Mouse (Mus musculus): ENCODE results near the gene Spice1. TPM values are rescaled to one million over a fixed set of nuclear protein-coding genes. Genes with fewer than 3 reads are reported as not detected.

Spice1 gene
- total RNA-seq, 2 experiments from 2014 or later = 18.2 to 18.4 TPM

DNA sequence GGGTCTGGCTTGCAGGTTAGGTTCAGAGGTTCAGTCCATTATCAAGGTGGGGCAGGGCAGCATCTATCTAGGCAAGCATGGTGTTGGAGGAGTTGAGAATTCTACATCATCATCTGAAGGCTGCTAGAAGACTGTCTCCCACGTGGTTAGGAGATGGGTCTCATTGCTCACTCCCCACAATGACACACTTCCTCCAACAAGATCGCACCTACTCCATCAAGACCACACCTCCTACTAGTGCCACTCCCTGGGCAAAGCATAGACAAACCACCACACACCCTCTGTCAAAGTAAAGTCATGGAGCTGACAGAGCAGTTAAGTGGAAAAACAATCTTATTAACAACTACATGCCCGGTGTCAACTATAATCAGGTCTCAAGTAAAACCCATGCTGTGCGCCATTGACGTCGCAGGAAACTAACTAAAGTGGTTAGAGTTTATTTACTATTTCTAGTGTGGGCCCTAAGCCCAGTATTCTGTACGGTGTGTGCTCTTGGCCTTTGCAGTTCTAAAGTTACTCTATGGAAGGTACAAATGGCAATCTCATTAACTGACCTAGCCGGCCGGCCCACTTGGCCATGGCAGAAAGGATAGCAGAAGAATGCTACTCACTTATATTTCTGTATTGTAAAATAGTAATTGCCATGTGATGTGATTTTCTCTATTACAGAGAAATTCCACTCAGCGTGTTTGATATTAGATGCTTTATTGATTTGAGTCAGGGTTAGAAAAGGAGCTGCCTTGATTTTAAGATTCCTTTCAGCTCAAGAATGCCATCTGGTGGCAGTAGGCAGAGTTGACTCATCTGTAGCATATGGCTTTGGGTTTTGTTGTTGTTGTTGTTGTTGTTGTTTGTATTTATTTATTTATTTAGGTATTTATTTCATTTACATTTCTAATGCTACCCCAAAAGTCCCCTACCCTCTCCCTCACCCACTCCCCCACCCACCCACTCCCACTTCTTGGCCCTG, 15.3 kb downstream of the Spice1 start:
- peak; percentile 31 to 41 for DNase-seq (ENCODE audit: low spot score in 2 of 2)
- intact Hi-C loops (cut with DNase I) = loop anchor here (1.0 to 5.0 kb wide), 2 partner anchors 119 to 190 kb away; partner anchors contain the start of gene Usf3

GRCm38 (mm10) chr16:44365522-44365921, 18.6 kb downstream of the Spice1 start:
- intact Hi-C loops (cut with DNase I) = no loop called here
- DNase-seq (ENCODE audit: low spot score in 2 of 2) = no peak

DNA sequence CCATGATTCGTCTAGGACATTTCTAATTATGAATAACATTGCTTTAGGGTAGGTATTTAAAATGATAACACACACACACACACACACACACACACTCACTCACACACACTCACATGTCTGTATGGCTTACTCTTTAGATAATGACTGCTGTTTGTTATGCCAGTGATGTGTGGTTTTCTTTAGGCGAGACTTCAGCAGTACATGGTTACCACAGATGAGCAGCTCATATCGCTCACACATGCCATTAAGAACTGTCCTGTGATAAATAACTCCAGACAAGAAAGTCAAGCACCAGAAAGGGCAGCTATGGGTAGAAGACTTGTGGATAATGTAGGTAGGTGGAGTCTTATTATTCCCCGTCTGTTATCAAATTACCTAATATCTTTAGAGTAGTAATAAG, 28.5 kb downstream of the Spice1 start:
- no peak for DNase-seq (ENCODE audit: low spot score in 2 of 2)

DNA sequence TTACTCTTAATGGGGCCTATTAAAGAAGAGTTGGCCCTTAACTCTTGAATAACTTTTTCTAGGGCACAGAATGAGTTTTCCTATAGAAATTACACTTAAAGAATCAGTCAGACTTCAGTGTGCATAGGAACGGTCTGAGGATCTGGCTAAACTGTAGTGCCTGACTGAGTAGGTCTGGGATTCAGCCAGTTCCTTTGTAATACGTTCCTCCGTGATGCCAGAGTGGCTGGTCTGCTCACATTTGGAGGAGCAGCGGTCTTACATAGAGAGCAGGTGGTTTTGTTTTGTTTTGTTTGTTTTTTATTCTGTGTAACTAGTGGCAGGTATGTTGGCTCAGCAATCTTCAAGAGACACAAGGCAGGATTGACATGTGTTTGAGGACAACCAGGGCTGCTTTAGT, 33.1 kb downstream of the Spice1 start:
- intact Hi-C loops (cut with DNase I) = no loop called here
- no peak for DNase-seq (ENCODE audit: low spot score in 2 of 2)

More for the DNA sequence above, 28.5 kb downstream of the Spice1 start:
- intact Hi-C loops (cut with DNase I) = no loop called here

DNA sequence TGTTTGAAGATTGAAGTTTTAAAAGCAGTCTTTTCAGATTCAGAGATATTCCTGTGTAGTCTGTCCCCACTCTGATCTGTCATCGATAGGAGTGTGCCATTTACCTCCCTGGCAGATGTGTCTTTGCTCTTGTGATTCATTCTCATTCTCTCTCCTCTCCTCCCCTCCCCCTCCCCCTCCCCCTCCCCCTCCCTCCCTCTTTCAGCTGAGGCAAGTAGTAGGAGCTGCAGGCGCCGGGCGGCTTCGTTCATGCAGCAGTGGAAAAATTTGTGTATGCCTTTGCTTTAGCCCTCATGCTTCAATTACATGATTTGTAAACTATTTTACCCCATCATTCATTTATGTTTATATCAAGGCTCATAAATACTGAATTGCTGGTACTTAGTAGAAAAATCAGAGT, 34.7 kb downstream of the Spice1 start:
- DNase-seq (ENCODE audit: low spot score in 2 of 2) = no peak
- intact Hi-C loops (cut with DNase I) = no loop called here

- peak in 1 of 2 experiments; percentile 29 for DNase-seq (ENCODE audit: low spot score in 2 of 2)
- intact Hi-C loops (cut with DNase I) = no loop called here
Observed at GRCm38 (mm10) chr16:44383549-44383948, 36.6 kb downstream of the Spice1 start.

DNA sequence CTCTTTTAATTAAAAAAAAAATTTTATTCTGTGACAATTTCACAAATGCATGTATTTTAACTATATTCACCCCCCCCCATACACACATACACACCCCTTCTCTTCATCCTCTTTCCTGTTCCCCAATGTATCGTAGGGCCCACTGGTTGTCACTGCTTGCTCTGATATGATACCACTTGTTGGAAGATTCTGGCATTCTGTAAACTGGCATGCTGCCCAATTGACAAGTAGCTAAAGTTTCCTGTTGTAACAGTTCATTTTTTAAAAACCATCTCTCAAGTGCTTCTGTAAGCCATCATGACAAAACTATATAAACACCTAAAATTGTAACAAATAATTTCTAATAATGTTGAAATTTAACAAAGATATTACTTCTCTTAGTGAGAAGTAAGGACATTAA, 37.3 kb downstream of the Spice1 start:
- intact Hi-C loops (cut with DNase I) = no loop called here
- DNase-seq (ENCODE audit: low spot score in 2 of 2) = no peak

DNA sequence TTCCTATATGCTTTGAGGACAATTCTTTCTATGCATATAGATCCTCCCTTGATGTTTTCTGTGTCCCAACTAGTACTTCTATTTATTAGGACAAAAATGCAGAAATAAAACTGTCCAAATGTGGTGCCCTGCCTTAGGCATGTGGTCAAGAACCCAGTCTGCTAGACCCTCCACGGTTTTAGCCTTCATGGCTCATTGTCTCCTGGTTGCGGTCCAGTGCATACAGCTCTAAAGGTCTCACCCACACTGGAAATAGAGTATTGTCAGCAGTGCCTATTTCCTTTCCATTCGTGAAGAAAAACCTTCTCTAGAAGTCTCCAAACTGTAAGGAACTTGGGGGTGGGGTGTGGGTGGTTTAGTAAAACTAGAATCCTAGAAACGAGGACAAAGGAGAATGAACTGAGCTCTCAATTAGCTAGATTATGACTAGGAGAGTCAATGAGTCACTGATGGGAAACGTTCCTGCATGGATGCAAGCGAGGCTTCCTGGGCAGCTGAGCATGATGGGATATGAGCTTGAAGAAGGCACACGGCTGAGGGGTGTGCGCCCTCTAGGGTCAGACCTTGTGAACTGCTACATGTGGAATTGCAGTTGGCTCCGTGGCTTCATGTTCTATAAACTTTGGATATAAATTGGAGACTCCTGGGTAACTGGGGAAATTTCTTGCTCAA, 45.1 kb downstream of the Spice1 start:
- DNase-seq (ENCODE audit: low spot score in 2 of 2) = peak; percentile 57 to 89

GRCm38 (mm10) chr16:44394577-44395243, 47.8 kb downstream of the Spice1 start, which contains the start of gene Cfap44:
Cfap44 (plus strand) TSS chr16:44394796.
- intact Hi-C loops (cut with DNase I) = no loop called here
- peak; percentile 88 to 93 for DNase-seq (ENCODE audit: low spot score in 2 of 2)

More for the DNA sequence above, 45.1 kb downstream of the Spice1 start:
- intact Hi-C loops (cut with DNase I) = no loop called here

- intact Hi-C loops (cut with DNase I) = no loop called here
- no peak for DNase-seq (ENCODE audit: low spot score in 2 of 2)
Observed at GRCm38 (mm10) chr16:44404933-44405332, 58.0 kb downstream of the Spice1 start.

GRCm38 (mm10) chr16:44407211-44407610, 60.3 kb downstream of the Spice1 start:
- no peak for DNase-seq (ENCODE audit: low spot score in 2 of 2)

DNA sequence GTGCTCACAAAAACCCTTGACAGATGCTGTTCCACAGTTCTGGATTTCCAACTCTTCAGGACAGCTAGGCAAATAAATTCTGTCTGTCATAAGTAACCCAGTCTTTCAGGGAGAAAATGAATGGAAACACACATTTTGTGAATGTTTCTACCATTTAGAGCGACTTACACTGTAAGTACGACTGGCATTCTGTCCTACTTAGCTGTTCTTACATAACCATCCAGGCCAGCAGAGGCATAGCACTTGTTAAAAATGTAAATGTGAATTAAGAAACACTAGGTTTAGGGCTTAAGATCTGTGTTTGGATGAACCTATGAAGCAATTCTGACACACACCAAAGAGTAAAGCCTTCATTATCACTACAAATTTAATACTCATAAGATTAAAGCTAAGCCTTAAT, 61.4 kb downstream of the Spice1 start:
- intact Hi-C loops (cut with DNase I) = no loop called here
- DNase-seq (ENCODE audit: low spot score in 2 of 2) = peak in 1 of 2 experiments; percentile 52

More at GRCm38 (mm10) chr16:44407211-44407610, 60.3 kb downstream of the Spice1 start:
- intact Hi-C loops (cut with DNase I) = no loop called here

GRCm38 (mm10) chr16:44410176-44410575, 63.3 kb downstream of the Spice1 start:
- intact Hi-C loops (cut with DNase I) = no loop called here
- DNase-seq (ENCODE audit: low spot score in 2 of 2) = no peak

DNA sequence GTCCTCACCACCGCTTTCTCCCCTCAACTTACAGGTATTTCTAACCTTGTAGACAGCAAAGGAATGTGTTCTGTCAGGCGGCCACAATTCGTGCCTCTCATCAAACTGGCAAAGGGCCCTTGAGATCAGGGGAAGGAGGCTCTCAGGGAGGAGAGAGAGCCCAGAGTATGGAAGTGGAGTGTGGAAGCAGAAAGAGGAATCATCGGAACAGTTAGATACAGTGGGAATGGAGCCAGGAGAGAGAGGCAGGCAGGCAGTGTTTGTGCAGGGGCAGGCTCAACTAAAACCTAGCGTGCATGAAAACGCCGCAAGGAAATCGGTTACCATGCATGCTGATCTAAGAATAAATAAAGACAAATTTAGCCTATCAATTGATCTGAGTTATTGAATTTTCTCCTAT, 70.7 kb downstream of the Spice1 start:
- intact Hi-C loops (cut with DNase I) = no loop called here
- DNase-seq (ENCODE audit: low spot score in 2 of 2) = peak; percentile 13 to 26

DNA sequence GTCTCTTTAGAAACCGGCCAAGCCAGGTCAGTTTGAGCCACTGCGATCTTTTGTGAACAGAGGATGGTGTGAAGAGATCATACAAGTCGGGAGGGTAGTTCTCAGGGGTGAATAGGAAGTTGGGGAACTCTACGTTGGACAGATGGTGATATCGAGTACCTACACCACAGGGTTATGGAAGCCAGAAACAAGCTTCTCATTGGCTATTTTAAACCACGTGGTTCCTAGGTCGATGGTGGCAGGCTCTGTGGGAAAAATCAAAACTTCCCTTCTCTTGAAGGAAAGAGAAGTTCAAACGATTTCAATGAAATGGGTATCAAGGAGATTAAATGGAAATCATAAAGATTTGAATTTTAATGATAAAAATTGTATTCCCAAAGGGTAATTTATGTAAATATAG, 74.8 kb downstream of the Spice1 start:
- intact Hi-C loops (cut with DNase I) = loop anchor here (10.0 kb wide), 1 partner anchor 293 kb away; no protein-coding TSS in a partner anchor
- DNase-seq (ENCODE audit: low spot score in 2 of 2) = no peak

DNA sequence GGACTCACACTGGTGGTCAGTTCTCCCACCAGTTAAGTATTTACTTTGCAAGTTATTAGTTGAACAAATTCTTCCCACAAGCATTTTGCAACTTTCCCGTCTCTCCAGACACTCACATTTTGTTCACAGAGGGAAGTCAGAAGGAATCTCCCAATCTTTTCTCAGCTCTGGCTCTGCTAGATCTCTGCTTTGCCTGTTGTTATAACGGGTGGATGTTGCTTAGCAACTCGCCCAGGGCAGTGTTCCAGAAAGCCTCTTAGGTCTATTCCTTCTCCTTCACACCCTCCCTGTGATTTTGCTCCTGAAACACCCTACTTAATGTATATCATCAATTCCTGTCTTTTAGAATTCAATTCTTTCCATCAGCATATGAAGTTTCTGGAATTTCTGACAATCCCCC, 76.6 kb downstream of the Spice1 start:
- intact Hi-C loops (cut with DNase I) = loop anchor here (10.0 kb wide), 1 partner anchor 291 kb away; no protein-coding TSS in a partner anchor
- peak; percentile 68 to 91 for DNase-seq (ENCODE audit: low spot score in 2 of 2)

DNA sequence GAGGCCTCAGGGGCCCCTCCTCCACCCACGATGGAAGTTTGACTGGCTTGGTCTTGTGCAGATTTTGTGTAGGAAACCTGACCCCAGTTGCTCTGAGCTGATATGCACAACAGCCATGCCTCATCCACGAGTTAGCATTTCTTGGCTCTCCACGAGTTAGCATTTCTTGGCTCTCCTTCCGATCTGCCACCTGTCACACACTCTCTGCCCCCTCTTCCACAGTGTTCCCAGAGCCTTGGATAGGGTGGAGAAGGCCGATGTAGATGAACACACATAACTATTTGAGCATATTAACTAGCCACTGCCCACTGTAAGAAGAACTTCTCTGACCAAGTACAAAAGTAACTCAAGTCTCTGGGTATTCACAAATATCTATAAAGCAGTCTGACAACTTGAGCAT, 81.5 kb downstream of the Spice1 start:
- DNase-seq (ENCODE audit: low spot score in 2 of 2) = no peak
- intact Hi-C loops (cut with DNase I) = loop anchor here (10.0 kb wide), 1 partner anchor 286 kb away; no protein-coding TSS in a partner anchor

GRCm38 (mm10) chr16:44430021-44430420, 83.1 kb downstream of the Spice1 start:
- intact Hi-C loops (cut with DNase I) = no loop called here
- DNase-seq (ENCODE audit: low spot score in 2 of 2) = no peak

DNA sequence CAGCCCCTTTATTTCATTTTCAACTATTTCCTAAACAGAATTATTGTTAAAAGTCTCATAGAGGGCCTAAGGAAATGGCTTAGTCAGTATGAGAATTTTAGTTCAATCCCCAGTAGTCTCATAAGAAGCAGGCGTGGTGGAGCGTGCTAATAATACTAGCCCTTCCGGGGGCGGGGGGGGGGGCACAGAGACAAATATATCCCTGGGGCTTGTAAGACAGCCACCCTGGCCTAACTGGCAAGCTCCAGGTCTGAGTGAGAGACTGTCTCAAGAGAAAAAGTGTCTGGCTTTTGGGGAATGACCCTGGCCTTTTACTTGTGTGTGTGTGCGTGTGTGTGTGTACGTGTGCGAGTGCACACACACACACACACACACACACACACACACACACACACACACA, 88.0 kb downstream of the Spice1 start:
- no peak for DNase-seq (ENCODE audit: low spot score in 2 of 2)
- intact Hi-C loops (cut with DNase I) = no loop called here

DNA sequence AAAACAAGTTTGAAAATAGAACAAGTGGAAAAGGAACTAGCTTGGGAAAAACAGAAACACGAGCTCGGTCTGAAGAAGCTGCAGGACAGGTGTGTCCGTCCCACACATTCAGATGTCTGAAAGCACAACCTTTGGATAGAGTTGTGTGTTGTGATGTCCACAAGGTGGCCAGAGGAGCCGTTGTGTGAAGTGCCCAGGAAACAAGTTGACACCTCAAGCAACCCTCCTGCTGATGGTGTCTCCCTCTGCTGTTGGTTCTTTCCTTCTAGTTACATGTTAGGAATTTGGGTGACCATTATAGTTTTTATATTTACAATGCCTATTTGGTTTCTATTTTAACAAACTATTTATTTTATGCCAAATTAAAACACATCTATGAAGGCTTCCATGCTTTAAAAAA, 88.6 kb downstream of the Spice1 start:
- DNase-seq (ENCODE audit: low spot score in 2 of 2) = no peak
- intact Hi-C loops (cut with DNase I) = no loop called here

All from left cerebral cortex, postnatal 25 days (tissue).